Mouse (Mus musculus) erythroblast, embryonic 14.5 days (primary cell): Measurements from ENCODE around the gene Gtf2h4.

Source experiments
- GATA1 ChIP-seq: IDR thresholded peaks from 2 replicates; pipeline ENCODE4 v1.6.1; 2012; ENCODE audit warnings: low read length, inconsistent platforms, mixed read lengths
- TAL1 ChIP-seq: IDR thresholded peaks from 3 replicates; pipeline ENCODE4 v1.6.1; 2012; ENCODE audit warnings: low read length, inconsistent platforms, mixed read lengths

- no peak for TF ChIP-seq GATA1
- TF ChIP-seq TAL1 = no peak
These were observed 27.9 kb upstream of the Gtf2h4 start for GRCm38 (mm10) chr17:35701203-35701977.
